Mouse (Mus musculus): ENCODE data around the gene Pank4. TPM values are rescaled to one million over a fixed set of nuclear protein-coding genes. Genes with fewer than 3 reads are reported as not detected.

Gene Pank4
- polyA plus RNA-seq, 1 experiment from 2014 or later = 40.6 TPM

DNA sequence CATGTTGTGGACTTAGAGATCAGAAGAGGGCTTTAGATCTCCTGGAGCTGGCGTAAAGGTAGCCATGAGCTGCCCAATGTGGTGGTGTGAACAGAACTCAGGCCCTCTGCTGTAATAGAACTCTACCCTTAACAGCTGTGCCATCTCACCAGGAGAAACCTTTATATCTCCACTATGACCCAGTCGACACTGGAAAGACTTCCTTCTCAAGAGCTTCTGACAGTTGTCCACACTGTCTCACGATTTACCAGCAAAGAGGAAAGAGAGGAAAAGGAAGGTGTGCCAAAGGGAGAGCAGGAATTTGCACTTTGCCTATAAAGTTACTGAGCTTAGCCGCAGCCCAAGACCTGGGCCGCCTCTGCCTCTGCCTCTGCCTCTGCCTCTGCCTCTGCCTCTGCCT is 22.1 kb upstream of the Pank4 start:
- no peaks in the 10 kb centered on the region for H3K27me3 ChIP-seq (ENCODE audit: control insufficient read depth, insufficient read depth, low read length)
- no peak overlapping the region for H3K4me3 ChIP-seq (replicated peaks; ENCODE audit: low read length)
- H3K9me3 ChIP-seq (replicated peaks; ENCODE audit: control insufficient read depth, low read length) = no peaks in the 10 kb centered on the region
- H3K36me3 ChIP-seq (ENCODE audit: control insufficient read depth, insufficient read depth, low read length) = no peaks in the 10 kb centered on the region
- H3K9ac ChIP-seq (ENCODE audit: low read length) = no peak overlapping the region
- H3K4me1 ChIP-seq (ENCODE audit: control insufficient read depth, insufficient read depth, low read length) = 0 out of 2 replicates have a peak, but pooled peaks cover 6% of the 10 kb centered on the region
- no peak overlapping the region for H3K4me2 ChIP-seq (ENCODE audit: low read depth, low read length)
- H3K27ac ChIP-seq (ENCODE audit: low read length) = no peak overlapping the region
- ATAC-seq (ENCODE audit: insufficient read depth, low FRiP score) = no peak
- 85% methylated on average over 5 of the region's 5 CpGs for WGBS

DNA sequence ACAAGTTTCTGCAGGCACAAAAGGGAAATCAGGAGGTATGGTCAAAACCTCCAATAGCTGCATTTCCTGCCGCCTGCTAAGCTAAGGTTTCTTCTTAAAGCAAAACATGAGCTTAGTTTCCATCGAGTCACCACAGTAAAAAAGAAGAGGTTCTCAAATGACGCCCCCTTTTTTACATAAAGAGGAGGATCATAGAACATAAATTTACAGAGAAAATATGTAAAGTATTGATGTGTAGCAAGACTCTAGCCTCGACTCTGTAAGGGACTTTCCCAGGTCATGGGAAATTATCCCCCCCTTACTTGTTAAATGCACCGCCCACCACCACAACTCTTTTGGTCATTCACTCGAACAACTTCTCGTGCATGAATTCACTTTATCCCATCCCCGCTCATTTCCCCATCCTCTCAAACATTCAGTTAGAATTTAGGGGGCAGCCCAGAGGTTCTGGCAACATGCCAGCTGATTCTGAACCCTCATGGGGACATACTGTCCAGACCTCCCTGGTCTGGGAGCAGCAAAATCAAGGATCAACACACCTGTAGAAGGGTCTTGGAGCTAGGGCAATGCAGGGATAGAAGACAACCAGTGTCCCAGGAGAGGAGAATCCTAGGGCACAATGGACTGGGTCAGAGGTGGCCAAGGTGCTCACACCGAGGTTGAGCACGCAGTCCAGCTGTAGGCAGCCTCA is 21.1 kb upstream of the Pank4 start:
- WGBS = 80% methylated on average over 10 of the region's 10 CpGs
- no peak overlapping the region for H3K9ac ChIP-seq (ENCODE audit: low read length)
- no peak overlapping the region for H3K4me3 ChIP-seq (replicated peaks; ENCODE audit: low read length)
- 0 out of 2 replicates have a peak, but pooled peaks cover 6% of the 10 kb centered on the region for H3K4me1 ChIP-seq (ENCODE audit: control insufficient read depth, insufficient read depth, low read length)
- no peaks in the 10 kb centered on the region for H3K27me3 ChIP-seq (ENCODE audit: control insufficient read depth, insufficient read depth, low read length)
- no peaks in the 10 kb centered on the region for H3K9me3 ChIP-seq (replicated peaks; ENCODE audit: control insufficient read depth, low read length)
- no peak overlapping the region for H3K4me2 ChIP-seq (ENCODE audit: low read depth, low read length)
- no peak overlapping the region for H3K27ac ChIP-seq (ENCODE audit: low read length)
- no peak for ATAC-seq (ENCODE audit: insufficient read depth, low FRiP score)
- H3K36me3 ChIP-seq (ENCODE audit: control insufficient read depth, insufficient read depth, low read length) = no peaks in the 10 kb centered on the region

DNA sequence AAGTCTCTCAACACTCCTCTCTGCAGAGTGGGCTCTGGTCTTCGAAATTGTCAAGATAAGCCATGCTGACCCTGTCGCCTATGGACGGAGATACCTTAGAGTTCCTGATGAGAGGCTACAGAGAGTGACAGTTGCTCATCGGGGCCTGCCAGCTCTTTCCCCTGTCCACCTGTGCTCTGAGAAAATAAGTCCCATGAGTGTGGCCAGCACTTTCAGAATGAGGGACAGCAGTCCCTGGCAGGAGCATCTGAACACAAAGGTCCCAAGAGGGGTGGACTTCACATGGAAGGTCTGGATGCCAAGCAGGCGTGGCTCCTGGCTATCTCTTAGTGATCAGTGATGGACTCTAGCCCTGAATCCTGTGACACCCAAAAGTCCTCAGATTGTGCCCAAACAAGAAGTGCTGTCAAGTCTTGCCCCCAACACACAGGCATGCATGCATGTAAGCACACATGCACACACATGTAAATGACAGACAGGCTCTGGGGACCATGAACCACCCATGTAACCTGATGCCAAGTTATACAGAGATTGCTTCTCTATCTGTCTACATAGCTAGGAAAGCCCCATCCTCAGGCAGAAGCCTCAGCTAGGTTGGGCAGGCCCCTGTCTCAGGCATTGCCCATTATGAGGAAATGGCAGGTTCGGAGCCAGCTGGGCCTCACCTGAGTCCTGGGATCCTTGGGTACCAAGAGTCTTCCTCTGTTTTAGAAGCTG is 20.4 kb upstream of the Pank4 start:
- WGBS = 71% methylated on average over 6 of the region's 6 CpGs
- 0 out of 2 replicates have a peak, but pooled peaks cover 6% of the 10 kb centered on the region for H3K4me1 ChIP-seq (ENCODE audit: control insufficient read depth, insufficient read depth, low read length)

DNA sequence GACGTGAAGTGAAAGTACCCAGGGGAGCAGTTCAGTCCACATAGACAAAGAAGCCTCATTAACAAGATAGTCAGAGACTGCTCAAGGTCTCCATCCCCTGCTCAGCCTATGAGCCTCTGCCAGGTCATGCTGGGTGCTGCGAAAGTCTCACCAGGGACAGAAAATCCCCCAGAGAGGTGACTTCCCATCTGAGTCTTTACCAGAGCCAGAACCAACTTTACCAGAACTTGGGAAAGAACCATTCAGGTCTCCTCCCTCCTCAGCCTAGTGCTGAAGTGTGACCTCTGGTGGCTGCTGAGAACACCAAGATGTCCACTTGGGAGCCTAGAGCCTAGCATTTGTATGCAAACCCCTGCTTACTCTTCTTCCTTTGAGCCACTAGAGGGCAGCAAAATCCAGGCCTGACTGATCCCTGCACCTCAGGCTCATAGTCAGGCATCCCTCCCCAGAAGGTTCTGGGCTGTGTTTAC is 19.8 kb upstream of the Pank4 start:
- Histone ChIP-seq H3K36me3 (ENCODE audit: control insufficient read depth, insufficient read depth, low read length) (no peaks in the 10 kb centered on the region), H3K27ac (ENCODE audit: low read length) (no peak overlapping the region), H3K9me3 (replicated peaks; ENCODE audit: control insufficient read depth, low read length) (no peaks in the 10 kb centered on the region), H3K9ac (ENCODE audit: low read length) (no peak overlapping the region), H3K27me3 (ENCODE audit: control insufficient read depth, insufficient read depth, low read length) (peaks cover 11% of the 10 kb centered on the region; the same call in 1 of the 2 replicates), H3K4me1 (ENCODE audit: control insufficient read depth, insufficient read depth, low read length) (0 out of 2 replicates have a peak, but pooled peaks cover 6% of the 10 kb centered on the region), H3K4me2 (ENCODE audit: low read depth, low read length) (no peak overlapping the region), H3K4me3 (replicated peaks; ENCODE audit: low read length) (no peak overlapping the region)
- ATAC-seq (ENCODE audit: insufficient read depth, low FRiP score) = peak; percentile 83; the same call in 1 of the 2 replicates
- 31% methylated on average over 2 of the region's 2 CpGs for WGBS

More for the DNA sequence above, 20.4 kb upstream of the Pank4 start:
- no peak overlapping the region for H3K4me3 ChIP-seq (replicated peaks; ENCODE audit: low read length)
- no peak overlapping the region for H3K9ac ChIP-seq (ENCODE audit: low read length)
- no peak overlapping the region for H3K4me2 ChIP-seq (ENCODE audit: low read depth, low read length)
- ATAC-seq (ENCODE audit: insufficient read depth, low FRiP score) = no peak
- no peaks in the 10 kb centered on the region for H3K36me3 ChIP-seq (ENCODE audit: control insufficient read depth, insufficient read depth, low read length)
- H3K27ac ChIP-seq (ENCODE audit: low read length) = no peak overlapping the region
- H3K9me3 ChIP-seq (replicated peaks; ENCODE audit: control insufficient read depth, low read length) = no peaks in the 10 kb centered on the region
- peaks cover 6% of the 10 kb centered on the region; the same call in 1 of the 2 replicates for H3K27me3 ChIP-seq (ENCODE audit: control insufficient read depth, insufficient read depth, low read length)

DNA sequence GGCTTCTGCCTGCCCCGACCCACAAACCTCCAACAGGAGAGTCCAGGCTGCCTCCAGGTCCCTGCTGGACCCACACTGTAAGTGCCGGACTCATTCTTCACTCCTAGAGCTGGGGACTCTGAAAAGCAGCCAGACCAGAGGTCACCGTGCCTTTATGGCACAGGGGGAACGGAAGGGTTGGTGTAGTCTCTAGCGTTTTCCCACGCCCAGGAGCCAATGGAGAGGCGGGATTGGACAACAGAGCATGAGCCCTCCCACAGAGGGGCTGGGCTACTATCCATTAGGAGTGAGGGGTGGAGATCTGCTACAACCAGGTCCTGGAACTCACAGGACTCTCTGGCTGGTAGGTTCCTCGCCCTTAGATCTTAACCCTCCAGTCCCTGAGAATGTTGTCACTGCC is 17.6 kb upstream of the Pank4 start:
- peak overlapping the region; percentile 61; the same call in 1 of the 2 replicates for H3K9ac ChIP-seq (ENCODE audit: low read length)
- H3K27ac ChIP-seq (ENCODE audit: low read length) = 0 out of 2 replicates have a peak overlapping the region, but pooled peaks have one; percentile 24
- no peaks in the 10 kb centered on the region for H3K9me3 ChIP-seq (replicated peaks; ENCODE audit: control insufficient read depth, low read length)
- peak overlapping the region; percentile 33 for H3K4me3 ChIP-seq (replicated peaks; ENCODE audit: low read length)
- H3K36me3 ChIP-seq (ENCODE audit: control insufficient read depth, insufficient read depth, low read length) = no peaks in the 10 kb centered on the region
- peak; percentile 94 for ATAC-seq (ENCODE audit: insufficient read depth, low FRiP score)
- peak overlapping the region; percentile 62 for H3K4me2 ChIP-seq (ENCODE audit: low read depth, low read length)
- WGBS = 3% methylated on average over 8 of the region's 8 CpGs
- H3K27me3 ChIP-seq (ENCODE audit: control insufficient read depth, insufficient read depth, low read length) = peaks cover 25% of the 10 kb centered on the region
- H3K4me1 ChIP-seq (ENCODE audit: control insufficient read depth, insufficient read depth, low read length) = 0 out of 2 replicates have a peak, but pooled peaks cover 6% of the 10 kb centered on the region

DNA sequence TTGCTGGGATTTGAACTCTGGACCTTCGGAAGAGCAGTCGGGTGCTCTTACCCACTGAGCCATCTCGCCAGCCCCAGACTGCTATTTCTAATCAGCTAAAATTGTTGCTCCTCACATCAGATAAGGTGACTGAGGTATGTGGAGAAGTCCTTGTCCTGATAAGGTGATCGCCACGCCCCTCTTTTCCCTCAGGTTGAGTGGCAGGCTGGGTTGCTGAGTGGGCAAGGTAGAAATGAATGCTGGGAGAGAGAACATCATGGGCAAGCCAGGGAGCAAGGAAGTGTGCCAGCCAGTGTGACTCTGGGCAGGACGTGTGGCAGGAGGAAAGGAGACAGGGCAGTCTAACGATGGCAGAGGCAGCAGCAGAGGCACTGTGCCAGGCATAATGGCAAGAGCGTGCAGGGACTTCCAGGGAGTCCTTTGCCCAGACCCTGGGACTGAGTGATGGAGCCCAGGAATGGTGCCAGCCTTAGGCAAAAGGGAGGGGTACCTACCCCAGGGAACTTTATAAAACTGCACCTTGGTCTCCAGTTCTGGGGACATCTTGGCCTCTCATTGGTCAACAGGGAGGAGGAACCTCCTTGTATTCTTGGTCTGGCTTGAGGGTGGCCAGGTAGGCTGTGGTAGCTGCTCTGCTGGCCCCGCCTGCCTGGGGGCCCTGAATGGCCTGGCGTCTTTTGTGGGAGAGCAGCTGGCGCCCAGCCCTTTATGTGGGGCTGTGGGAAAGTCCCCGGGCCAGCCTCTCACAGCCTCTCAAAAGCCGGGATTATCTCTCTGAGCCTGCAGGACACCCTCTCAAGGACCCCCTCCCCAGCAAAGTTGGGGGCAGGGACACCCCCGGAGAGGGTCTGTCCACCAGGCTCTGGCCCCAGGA is 15.6 kb upstream of the Pank4 start:
- no peak overlapping the region; the same call in 1 of the 2 replicates for H3K9ac ChIP-seq (ENCODE audit: low read length)
- H3K4me3 ChIP-seq (replicated peaks; ENCODE audit: low read length) = no peak overlapping the region
- WGBS = 49% methylated on average over 14 of the region's 14 CpGs
- H3K9me3 ChIP-seq (replicated peaks; ENCODE audit: control insufficient read depth, low read length) = no peaks in the 10 kb centered on the region
- H3K4me2 ChIP-seq (ENCODE audit: low read depth, low read length) = no peak overlapping the region
- H3K27me3 ChIP-seq (ENCODE audit: control insufficient read depth, insufficient read depth, low read length) = peaks cover 45% of the 10 kb centered on the region
- no peak overlapping the region for H3K27ac ChIP-seq (ENCODE audit: low read length)
- H3K36me3 ChIP-seq (ENCODE audit: control insufficient read depth, insufficient read depth, low read length) = no peaks in the 10 kb centered on the region
- 0 out of 2 replicates have a peak, but pooled peaks cover 6% of the 10 kb centered on the region for H3K4me1 ChIP-seq (ENCODE audit: control insufficient read depth, insufficient read depth, low read length)
- no peak for ATAC-seq (ENCODE audit: insufficient read depth, low FRiP score)

DNA sequence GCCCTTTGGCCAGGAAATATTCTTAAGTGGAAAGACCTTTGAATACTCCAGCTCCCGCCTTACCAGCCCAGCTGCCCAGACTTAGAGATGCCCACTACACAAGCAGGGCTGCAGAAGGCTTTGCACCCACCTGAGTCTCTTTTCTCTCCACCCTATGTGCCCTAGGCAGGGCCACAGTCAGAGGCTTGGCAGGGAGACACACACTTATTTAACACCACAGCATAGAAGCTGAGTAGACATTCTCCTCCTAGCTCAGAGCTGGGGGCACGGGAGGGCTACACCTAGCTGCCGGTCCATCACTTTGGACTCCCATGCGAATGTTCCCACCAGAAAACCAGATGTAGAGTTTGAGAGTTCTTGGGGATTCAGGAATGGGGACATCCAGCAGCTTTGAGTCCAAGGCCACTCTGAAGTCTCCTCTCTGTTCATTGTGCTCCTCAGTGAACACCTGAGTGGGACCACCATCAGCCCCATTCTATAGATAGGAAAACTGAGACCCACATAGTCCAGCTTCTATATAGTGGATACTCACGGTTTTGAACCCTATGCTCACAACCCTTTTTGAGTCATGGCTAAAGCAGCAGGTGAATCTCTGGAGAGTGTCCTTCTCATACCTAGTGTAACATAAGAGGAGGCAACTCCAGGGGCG is 14.9 kb upstream of the Pank4 start:
- H3K27me3 ChIP-seq (ENCODE audit: control insufficient read depth, insufficient read depth, low read length) = peaks cover 50% of the 10 kb centered on the region

DNA sequence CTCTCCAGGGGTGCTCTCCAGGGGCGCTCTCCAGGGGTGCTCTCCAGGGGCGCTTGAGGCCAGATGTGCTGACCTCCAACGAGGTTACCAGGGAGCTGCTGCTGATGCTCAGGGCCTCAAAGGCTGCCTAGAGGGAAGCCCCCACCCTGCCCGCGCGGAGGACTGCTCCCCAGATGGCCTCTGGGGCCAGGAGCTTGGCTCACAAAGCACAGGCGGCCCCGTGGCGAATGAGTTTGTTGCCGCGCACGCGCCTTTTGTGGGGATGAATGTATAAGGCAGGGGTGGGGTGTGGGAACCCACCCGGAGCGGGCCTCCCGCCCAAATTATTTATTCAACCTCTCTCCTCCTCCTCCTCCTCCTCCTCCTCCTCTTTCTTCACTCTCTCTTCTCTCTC is 14.3 kb upstream of the Pank4 start:
- Histone ChIP-seq H3K27me3 (ENCODE audit: control insufficient read depth, insufficient read depth, low read length) (peaks cover 54% of the 10 kb centered on the region), H3K36me3 (ENCODE audit: control insufficient read depth, insufficient read depth, low read length) (no peaks in the 10 kb centered on the region), H3K9ac (ENCODE audit: low read length) (peak overlapping the region; percentile 16; the same call in 1 of the 2 replicates), H3K4me3 (replicated peaks; ENCODE audit: low read length) (no peak overlapping the region), H3K27ac (ENCODE audit: low read length) (no peak overlapping the region), H3K4me2 (ENCODE audit: low read depth, low read length) (no peak overlapping the region), H3K9me3 (replicated peaks; ENCODE audit: control insufficient read depth, low read length) (no peaks in the 10 kb centered on the region), H3K4me1 (ENCODE audit: control insufficient read depth, insufficient read depth, low read length) (0 out of 2 replicates have a peak, but pooled peaks cover 6% of the 10 kb centered on the region)
- 9% methylated on average over 16 of the region's 16 CpGs for WGBS
- no peak for ATAC-seq (ENCODE audit: insufficient read depth, low FRiP score)

More for the DNA sequence above, 14.9 kb upstream of the Pank4 start:
- Histone ChIP-seq H3K4me1 (ENCODE audit: control insufficient read depth, insufficient read depth, low read length) (0 out of 2 replicates have a peak, but pooled peaks cover 6% of the 10 kb centered on the region), H3K9ac (ENCODE audit: low read length) (no peak overlapping the region; the same call in 1 of the 2 replicates), H3K4me2 (ENCODE audit: low read depth, low read length) (no peak overlapping the region), H3K4me3 (replicated peaks; ENCODE audit: low read length) (no peak overlapping the region), H3K27ac (ENCODE audit: low read length) (no peak overlapping the region), H3K9me3 (replicated peaks; ENCODE audit: control insufficient read depth, low read length) (no peaks in the 10 kb centered on the region), H3K36me3 (ENCODE audit: control insufficient read depth, insufficient read depth, low read length) (no peaks in the 10 kb centered on the region)
- 71% methylated on average over 6 of the region's 6 CpGs for WGBS
- no peak for ATAC-seq (ENCODE audit: insufficient read depth, low FRiP score)

Data from stomach, embryonic 16.5 days (tissue).